Mouse (Mus musculus) spleen, postnatal 10 days (tissue): ENCODE data around the gene Itk.
A peak's percentile ranks its signal among the peaks of the same experiment; 100 is the strongest.

ENCODE experiments used
- DNase-seq, 2 experiments: peaks; one replicate each; pipeline ENCODE4 v3.0.0; 2021 to 2022; ENCODE audit warnings: low spot score in 2 of 2

The Itk gene

DNA sequence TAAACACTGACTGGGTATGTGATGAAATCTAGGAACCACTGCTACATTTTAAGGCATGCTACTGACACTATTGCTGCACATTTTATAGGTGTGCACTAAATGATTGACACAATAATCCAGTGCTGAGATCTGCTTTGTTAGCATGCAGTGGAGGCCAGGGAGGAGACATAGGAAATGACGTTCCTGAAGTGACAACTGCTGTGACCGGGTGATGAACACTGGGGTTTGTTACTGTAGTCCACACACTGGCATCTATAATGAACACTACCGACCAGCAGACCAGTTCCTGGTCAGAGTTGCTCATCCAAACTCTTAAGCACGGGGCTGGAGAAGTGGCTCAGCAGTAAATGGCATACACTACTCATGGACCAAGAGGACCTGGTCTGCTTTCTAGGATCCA, 4.1 kb upstream of the Itk start:
- no peak for DNase-seq

DNA sequence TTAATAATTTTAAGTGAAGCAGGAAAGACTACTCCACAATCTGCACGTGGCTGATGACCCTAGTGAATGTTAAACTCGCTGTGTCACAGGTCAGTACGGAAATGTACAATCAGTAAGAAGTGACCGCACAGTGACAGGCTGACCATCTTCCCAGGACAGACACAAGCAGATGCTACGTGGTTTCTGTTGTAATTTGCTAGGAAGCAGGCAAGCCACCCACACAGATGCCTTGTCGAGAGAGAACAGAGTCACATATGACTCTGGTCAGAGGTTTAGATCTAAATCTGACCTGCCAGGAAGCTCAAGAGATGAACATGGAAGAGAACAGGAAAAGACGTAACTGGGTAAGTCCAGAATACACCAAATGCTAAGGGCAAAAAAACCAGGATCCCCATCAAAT, 3.6 kb upstream of the Itk start:
- DNase-seq: no peak

DNA sequence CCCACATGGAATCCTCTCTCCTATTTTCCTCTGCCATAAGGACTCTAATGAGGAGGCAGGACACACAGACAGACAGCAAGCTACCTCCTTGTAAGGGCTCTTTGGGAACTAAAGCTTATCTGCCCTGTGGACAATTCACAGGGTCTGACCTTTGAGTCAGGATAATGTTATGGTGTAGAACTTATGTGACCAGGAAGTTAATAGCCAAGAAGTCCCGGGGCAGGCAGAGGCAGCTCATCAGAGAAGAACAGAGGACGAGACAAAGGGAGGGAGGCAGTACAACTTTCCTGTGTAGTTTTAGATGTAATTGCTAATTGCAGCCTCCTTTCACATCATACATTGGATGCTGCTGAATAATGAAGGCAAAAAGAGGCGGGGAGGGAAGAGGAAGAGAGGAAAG, 1.3 kb upstream of the Itk start:
- no peak for DNase-seq

DNA sequence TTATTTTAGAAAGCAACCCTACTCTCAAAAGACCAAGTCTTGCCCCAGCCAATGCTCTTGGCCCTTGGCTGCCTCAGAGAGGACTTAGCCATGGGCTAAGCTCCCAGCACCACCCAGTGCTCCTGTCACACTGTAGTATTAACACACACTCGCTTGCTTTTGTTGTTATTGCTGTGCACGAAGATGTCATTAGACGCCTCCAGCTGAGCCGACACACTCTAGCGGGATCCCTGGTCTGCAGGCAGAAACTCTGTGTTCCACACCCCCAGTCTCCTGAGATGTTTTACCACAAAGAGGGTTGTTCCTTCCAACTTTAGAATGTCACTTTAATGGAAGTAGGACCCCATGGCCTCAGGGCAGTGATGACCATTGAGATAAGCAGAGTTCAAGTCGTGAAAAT, 877 bp downstream of the Itk start:
- DNase-seq: no peak

DNA sequence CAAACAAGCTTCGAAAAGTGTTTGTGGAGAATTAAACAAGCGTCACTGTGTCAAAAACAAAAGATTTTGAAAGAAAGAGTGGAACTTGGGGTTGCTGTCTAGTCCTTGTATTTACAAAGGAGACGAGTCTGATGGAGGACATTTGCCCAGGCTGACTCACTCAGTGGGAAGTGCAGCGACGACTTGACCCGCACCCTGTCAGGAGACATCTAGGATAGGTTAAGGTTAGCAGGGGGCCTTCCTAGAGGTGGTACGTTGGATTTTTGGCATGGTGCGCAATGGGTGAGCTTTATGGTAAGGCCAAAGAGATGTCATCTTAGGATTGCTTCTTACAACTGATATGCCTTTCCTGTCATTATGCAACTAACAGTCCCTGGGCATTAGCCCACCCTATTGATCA, 2.3 kb downstream of the Itk start:
- no peak for DNase-seq

DNA sequence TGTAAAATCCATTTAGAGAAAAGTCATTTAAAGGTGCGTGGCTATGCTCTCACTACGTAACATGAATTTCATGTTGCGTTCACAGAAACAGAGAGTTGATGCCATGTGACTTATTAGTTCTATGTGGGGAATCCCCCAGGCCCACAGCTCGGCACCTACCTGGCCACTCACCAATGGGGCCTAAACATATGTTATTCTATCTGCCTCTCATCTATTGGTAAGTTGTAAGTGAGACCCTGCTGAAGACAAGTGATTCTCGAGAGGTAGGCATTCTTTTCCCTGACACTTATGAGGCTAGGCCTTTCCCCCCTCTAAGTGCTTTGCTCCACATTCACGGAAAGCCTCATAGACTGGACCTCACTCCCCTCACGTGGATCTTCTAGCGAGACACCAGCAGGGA, 2.8 kb downstream of the Itk start:
- DNase-seq: no peak

DNA sequence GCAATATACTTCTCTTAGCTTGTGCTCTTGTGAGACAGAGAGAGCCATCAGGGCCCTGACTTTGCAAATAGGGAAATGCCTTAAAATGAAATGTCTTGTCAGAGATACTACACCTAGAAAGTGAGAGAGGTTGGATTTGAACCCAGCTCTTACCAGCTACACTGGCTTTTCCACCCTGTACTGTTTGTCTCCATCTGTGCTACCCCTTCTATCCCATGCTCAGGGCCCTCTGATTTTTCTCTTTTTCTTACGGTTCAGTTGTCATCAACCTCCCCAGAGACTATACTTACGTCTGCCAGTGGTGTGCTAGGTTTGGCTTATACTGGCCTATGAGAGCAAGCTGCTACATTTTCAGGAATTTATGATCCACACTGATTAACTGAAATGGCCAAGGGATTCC, 4.4 kb downstream of the Itk start:
- no peak for DNase-seq

DNA sequence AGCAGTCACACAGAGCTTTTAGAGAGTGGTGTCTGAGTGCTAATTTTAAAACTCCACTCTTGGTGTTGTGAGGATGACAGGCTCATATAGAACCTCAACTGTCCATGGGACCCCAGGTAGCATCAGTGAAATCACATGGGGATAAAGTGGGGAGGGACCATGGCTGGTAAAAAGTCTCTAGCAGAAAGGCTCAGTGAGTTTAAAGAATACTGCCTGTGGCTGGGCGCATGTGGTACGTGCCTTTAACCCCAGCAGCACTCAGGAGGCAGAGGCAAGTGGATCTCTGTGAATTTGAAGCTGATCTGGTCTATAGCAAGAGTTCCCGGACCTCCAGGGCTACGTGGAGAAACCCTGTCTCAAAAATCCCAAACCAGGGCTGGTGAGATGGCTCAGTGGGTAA, 6.8 kb downstream of the Itk start:
- DNase-seq: no peak

DNA sequence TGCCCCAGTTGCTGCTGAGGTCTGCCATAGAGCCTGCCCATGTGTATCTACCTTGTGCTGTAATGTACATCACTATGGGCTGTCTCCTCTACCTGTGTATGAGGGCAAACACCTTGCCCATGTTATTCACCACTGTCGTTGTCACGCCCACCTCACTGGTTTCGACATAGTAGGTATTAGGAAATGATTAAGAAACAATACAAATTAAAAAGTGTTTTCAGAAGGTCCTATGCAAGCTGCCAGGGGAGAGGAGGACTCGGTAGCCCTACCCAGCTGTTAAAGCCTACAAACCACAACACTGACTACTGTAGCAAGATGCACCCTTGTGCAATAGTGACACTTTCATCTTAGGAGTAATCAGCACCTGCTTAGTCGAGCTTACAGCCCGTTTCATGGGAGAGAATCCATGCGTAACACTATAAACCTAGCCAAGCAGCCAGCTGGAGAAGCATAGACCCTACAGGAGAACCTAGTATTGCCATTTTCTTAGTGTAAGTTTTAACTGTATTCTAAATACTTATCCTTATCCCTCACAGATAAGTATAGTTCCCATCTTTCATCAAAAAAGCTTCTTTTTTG, 9.1 kb downstream of the Itk start:
- no peak for DNase-seq

DNA sequence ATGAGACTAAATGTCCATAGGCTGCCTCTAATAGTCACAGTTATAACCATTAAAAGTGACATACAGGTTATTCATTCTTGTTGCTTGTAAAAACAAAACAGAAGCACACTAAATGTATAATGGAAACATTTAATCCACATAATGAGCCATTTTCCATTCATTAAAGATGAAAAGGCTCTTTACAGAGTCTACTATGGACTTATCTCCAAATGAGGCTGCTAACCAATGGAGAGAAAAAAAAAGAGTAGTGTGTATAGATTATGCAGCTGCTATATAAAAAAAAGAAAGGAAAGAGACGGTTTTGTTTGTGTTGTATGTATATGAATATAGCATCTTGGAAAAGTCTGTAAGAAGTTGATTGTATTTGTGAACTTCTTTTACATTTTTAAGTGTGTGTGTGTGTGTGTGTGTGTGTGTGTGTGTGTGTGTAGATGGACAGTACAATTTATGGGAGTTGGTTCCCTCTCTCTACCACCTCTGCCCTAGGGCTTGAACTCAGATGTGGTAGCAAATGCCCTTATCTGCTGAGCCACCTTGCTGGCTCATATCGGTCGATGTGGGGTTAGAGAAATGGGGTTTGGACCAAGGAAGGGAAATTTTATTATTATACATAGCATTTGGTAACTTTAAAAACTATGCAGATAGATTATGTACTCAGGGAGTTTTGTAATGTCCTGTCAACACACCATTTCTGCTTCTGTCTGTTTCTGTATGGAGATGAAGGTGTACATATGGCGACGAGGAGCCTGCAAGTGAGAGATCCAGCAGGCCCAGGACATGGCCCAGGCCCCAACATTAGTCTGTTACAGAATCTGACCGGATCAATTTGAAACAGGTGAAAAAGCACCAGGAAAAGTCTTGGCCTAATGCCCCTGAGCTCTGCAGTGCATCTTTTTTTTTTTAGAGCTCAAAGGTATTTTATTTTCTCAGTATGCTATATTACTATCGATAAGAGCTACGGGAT, 11.2 kb downstream of the Itk start:
- peak in 1 of 2 experiments; percentile 52 for DNase-seq

DNA sequence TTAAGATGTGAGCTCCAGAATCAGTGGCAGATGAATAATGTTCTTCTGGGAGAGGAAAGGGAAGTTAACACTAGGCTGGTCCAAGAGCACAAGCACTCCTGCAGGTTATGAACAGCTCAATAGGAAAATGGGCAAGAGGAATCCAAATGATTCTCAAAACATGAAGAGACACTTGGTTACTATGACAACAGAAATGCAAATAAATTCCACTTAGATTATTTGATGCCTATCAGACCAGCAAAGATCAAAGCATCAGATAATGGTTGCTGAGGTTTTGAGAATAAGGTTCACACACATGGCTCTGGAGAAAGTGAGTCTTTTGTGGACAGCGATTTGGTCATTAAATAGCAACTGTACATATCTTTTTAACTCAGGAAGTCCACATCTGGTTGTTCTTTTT, 12.0 kb downstream of the Itk start:
- no peak for DNase-seq

DNA sequence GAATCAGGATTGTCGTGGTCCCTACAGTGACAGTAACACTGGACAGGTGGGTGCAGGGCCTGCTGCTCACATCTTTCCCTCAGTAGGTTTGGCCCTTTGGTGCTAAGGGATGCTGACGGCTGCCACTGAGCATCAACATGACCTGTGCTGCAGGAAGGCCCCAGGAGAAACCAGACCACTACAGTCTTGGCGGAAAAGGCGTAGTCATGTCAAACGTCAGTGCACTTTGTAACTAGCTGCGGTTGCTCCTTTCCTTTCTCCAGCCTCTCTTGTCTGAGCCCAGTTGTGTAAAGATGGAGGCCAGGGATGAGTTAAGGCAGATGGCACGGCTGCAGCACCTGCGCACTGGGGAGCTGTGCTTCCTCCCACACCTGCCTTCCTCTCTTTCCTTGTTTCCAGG, 14.3 kb downstream of the Itk start:
- DNase-seq: no peak

DNA sequence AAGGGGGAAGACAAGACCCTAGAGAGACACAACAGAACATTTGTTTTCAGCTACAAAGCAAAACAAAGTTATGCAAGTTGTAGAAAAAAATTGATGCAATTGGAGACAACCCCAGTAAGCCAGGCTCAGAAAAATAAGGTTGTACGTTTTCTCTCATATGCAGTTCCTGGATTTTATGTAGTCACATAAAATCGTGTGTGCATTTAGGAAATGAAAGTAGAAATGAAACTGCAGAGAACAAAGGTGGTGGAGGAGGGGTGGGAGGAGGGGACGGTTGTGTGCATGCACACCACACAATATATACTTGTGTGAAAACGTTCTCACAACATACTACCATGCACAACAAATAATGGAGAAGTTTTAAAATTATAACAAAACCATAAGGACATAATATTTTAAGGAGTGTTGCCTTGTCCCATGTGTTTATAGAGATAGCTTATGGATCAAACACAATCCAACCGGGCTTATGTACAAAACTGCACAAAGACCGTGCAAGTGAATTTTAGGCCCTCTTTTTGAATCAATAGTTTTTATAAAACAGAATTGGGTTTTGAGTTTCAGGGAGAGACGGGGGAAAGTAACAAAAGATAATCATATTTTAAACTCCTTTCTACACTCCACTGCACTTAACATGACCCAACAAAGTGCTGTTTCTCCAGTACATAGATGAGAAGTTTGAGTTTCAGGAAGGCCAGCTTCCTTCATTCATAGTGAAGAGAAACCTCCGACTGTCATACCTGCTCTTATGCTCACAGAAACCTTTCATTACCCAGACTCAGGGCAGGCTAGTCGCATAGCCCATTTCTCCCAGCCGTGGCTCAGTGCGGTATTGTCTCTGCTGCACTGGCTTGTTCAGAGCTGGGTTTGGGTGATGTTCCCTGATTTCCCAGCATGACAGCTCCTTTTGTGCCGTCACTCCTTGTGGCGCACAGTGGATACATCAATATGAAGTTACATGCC, 16.0 kb downstream of the Itk start:
- DNase-seq: no peak

DNA sequence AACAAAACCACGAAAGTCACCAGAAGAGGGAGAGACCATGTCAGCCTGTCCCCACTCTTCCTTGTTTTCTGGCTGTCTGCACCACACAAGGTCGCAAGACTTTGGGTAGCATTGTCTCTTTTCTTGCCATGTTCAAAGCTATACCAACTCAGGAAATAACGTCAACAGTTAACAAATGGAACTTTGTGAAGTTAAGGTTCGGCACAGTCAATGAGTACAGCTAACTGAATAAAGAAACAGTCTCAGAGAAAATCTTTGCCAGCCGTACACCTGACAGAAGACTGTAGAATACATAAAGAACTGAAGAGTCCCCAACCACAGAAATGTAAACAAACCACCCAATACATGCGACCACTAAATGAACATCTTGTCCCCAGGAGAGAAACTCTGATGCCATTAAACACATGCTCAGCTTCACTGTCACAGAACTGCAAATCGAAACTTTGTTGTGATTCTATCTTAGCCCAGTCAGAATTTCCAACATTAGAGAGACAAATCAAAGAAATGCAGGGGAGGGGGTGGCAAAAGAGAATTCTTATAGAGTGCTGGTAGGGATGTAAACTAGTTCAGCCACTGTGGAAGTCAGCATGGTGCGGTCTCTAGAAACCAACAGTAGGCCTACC, 16.9 kb downstream of the Itk start:
- DNase-seq: no peak

DNA sequence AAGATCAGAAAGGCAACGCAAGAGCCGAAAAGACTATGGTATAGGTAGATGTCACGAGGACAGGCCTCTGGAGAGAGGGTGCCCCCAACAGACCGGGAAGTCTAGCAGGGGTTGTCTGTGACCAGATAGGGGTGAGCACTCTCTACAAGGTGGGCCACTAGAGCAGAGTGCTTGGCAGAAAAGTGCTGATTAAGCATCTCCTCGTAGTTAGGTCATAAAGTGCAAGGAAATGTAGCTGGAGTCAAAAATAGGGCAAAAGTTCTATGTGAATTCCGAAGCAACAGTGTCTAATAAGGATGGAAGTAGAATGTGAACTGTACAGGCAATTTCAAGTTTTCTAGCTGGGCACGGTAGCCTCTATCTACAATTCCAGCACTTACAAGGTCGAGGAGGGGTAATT, 18.1 kb downstream of the Itk start:
- DNase-seq: no peak

DNA sequence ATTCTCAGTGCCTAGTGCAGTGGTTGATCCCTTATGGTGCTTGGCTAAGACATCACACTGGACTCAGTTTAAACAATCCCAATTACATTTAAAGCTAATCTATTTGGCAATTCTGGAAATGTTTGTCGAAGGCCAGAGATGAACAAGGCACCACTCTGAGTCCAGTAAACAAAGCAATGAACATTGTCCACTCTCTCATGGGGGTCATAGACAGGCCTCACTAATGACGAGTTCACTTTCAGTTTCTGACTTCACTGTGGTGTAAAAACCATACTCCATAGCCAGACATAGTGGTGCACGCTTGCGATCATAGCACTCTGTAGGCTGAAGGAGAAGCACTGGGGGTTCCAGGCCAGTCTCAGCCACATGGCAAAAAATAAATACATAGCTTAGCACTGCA, 18.9 kb downstream of the Itk start:
- DNase-seq: no peak

DNA sequence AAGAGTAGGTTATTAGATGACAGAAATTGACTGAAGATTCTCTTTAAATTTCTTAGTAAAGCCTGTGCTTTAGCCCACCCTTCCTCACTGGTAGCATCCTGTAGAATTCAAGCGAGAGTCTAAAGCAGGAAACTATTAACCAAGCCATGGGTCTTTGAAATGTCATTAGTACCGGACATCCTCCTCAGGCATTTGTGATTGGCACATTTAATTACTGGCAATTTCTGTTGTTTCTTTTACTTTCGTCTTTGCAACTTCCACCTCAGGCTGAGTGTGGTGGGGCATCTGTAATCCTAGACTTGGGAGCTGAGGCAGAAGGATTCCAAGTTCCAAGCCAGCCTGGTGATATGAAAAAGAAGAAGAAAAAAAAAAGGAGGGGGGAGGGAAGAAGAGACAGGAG, 23.0 kb downstream of the Itk start:
- DNase-seq: no peak

DNA sequence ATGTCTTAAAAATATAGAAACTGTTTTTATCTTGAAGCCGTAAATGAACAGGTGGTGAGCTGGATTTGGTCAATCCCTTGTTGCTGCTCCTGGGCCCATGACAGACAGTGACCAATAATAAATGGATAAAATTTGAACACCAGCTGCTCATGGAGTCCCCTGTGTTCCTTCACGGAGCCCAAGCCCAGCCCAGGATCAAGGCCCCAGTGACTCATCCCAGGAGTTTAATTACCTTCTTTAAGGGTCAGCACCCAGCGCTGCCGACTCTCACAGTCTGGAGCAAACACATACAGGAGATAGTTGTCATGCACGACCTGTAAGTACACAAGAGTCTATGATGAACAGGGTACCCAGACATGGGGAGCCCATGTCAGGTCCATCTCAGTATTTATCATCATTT, 23.6 kb downstream of the Itk start:
- no peak for DNase-seq

DNA sequence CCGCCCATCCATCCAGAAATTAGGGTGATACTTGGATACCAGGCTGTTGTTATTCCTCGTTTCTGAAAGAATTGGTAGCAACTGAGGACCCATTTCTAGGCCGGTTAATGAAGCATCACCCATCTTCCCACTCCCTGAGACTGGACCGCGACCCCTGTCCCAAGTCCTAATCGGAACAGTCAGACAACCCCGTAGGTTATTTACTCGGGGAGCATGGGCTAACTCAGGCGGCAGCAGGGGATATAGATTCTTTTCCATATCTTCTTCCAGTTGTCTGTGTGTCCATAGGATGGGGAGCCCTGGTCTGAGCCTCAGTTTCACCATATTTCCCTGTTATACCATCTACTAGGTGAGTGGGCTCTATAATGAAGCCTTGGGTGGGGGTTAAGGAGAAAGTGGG, 25.5 kb downstream of the Itk start:
- peak in 1 of 2 experiments; percentile 8 for DNase-seq

DNA sequence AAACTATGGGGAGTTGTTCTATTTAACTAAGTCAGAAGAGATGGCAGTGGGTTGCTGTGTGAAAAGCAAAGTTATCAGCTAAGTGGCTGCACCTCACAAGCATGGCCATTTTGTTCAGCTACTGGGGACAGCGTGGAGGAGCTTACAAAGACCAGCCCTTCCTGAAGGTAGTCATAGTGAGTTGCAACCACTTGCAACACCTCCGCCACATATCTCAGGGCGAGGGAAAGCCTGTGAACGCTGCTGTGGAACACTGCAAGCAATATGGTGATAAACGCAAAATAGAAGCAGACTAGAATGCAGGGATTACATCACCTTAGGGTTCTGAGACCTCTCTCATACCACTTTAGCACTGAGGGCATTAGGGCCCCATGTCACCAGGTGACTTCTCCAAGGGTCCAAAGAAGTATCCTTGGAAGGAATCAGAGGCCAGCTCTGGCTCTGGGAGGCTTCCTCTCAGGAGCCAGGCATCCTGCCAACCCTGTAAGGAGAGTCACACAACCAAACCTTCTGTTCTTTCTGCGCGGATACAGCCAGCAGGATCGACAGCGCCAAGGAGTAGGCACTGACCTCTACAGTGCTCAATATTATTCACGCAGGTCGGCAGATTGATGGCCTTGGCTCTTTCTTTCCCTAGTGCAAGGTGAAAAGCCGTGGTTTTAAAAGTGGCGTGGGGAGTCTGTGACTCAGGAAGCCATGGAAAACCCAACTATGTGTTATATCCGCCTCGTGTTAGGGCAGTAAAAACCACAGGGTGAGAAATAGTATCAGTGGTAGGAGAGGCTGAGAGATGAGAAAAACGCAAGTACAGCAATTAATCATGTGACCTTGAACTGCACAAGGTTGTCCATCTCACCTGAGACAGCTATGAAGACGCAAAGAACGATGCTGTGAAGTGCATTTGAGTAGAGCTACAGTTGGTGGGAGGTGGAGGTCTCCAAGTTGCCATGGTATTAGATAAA, 27.0 kb downstream of the Itk start:
- DNase-seq: no peak
